Mouse (Mus musculus): ENCODE data around the gene Plscr2. TPM values are rescaled to one million over a fixed set of nuclear protein-coding genes. Genes with fewer than 3 reads are reported as not detected.

Gene Plscr2
- polyA plus RNA-seq, 1 experiment from 2014 or later = 2.8 TPM

DNA sequence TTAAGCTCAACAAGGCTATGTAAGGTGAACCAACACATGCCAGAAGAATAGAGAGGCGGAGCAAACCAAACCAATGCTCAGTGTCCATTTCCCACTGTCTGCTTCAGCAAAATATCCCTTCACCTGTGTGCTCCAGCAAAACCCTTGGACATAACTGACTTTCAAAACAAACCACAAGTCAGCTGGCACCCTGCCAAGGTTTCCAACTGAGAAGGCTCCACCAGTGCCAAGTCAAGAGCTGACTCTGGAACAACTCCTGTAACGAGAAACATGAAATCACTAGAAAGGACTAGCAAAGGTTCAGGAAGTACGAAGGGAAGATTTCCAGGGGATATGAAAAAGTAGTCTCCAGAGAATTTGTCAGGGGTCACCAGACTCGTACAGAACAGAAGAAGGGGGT, 4.5 kb upstream of the Plscr2 start:
- 51% methylated on average over 4 of the region's 4 CpGs for WGBS
- H3K9me3 ChIP-seq (ENCODE audit: control insufficient read depth) = no peaks in the 10 kb centered on the region
- H3K4me2 ChIP-seq (replicated peaks; ENCODE audit: low read depth) = no peak overlapping the region
- H3K27ac ChIP-seq (ENCODE audit: low read depth, low read length) = no peak overlapping the region
- TF ChIP-seq CTCF (IDR thresholded peaks at IDR 0.05; ENCODE audit: low read depth) = no peak
- ATAC-seq = no peak
- no peak overlapping the region for H3K4me3 ChIP-seq (ENCODE audit: low read depth, low read length)
- H3K36me3 ChIP-seq (ENCODE audit: control insufficient read depth, insufficient read depth) = peaks cover 22% of the 10 kb centered on the region
- no peaks in the 10 kb centered on the region for H3K27me3 ChIP-seq (replicated peaks; ENCODE audit: control insufficient read depth, insufficient read depth, low read length)
- H3K4me1 ChIP-seq (replicated peaks; ENCODE audit: control insufficient read depth, insufficient read depth, low read length) = peaks cover 4% of the 10 kb centered on the region; the same call in 1 of the 2 replicates
- no peak overlapping the region for H3K9ac ChIP-seq (ENCODE audit: low read depth, low read length)

DNA sequence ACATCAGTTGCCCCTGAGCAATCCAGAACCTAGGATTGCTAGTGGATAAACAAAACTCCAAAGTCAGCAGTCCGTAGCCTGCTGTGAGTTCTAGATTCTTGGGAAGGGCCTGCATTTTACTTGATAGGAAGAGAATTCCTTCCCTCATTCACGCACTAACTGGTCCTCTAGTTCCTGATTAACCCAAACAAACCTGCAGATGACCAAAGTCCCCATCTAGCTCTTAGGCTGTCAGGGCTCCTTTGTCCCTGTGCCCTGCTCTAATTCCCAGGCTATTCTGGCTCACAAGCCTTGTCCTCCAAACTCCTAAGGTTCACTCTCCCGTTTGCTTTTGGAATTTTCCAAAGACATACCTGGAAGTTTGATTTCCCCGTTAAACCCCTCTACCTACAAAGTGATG, 2.8 kb upstream of the Plscr2 start:
- Histone ChIP-seq H3K27me3 (replicated peaks; ENCODE audit: control insufficient read depth, insufficient read depth, low read length) (no peaks in the 10 kb centered on the region), H3K4me2 (replicated peaks; ENCODE audit: low read depth) (no peak overlapping the region), H3K27ac (ENCODE audit: low read depth, low read length) (no peak overlapping the region), H3K4me3 (ENCODE audit: low read depth, low read length) (no peak overlapping the region), H3K36me3 (ENCODE audit: control insufficient read depth, insufficient read depth) (peaks cover 18% of the 10 kb centered on the region), H3K9me3 (ENCODE audit: control insufficient read depth) (no peaks in the 10 kb centered on the region), H3K9ac (ENCODE audit: low read depth, low read length) (no peak overlapping the region), H3K4me1 (replicated peaks; ENCODE audit: control insufficient read depth, insufficient read depth, low read length) (peaks cover 4% of the 10 kb centered on the region; the same call in 1 of the 2 replicates)
- 62% methylated on average over 4 of the region's 4 CpGs for WGBS
- TF ChIP-seq CTCF (IDR thresholded peaks at IDR 0.05; ENCODE audit: low read depth) = no peak
- no peak for ATAC-seq

DNA sequence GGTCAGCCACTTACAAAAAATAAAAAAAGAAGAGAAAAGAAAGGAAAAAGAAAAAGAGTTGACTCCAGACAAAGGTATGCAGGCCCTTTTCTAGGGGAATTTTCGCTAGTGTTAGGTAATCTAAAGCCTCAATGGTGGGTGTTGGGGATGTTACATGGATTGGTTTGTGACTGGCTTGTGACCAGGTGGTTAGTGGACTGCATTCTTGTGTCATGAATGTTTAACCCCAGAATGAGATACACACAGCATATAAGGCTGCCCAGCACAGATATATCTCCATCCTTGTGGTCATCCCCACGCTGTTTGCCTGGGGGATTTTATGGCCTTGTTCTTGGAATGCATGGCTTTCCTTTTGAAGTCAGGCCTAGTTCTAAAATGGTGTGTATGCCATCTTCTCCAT, 2.1 kb upstream of the Plscr2 start:
- peaks cover 12% of the 10 kb centered on the region for H3K36me3 ChIP-seq (ENCODE audit: control insufficient read depth, insufficient read depth)
- 81% methylated on average over 2 of the region's 2 CpGs for WGBS
- H3K4me1 ChIP-seq (replicated peaks; ENCODE audit: control insufficient read depth, insufficient read depth, low read length) = peaks cover 4% of the 10 kb centered on the region; the same call in 1 of the 2 replicates
- no peak overlapping the region for H3K9ac ChIP-seq (ENCODE audit: low read depth, low read length)
- H3K4me3 ChIP-seq (ENCODE audit: low read depth, low read length) = no peak overlapping the region
- no peak overlapping the region for H3K4me2 ChIP-seq (replicated peaks; ENCODE audit: low read depth)
- H3K27me3 ChIP-seq (replicated peaks; ENCODE audit: control insufficient read depth, insufficient read depth, low read length) = no peaks in the 10 kb centered on the region
- ATAC-seq = no peak
- H3K9me3 ChIP-seq (ENCODE audit: control insufficient read depth) = no peaks in the 10 kb centered on the region
- TF ChIP-seq CTCF (IDR thresholded peaks at IDR 0.05; ENCODE audit: low read depth) = no peak
- no peak overlapping the region for H3K27ac ChIP-seq (ENCODE audit: low read depth, low read length)

DNA sequence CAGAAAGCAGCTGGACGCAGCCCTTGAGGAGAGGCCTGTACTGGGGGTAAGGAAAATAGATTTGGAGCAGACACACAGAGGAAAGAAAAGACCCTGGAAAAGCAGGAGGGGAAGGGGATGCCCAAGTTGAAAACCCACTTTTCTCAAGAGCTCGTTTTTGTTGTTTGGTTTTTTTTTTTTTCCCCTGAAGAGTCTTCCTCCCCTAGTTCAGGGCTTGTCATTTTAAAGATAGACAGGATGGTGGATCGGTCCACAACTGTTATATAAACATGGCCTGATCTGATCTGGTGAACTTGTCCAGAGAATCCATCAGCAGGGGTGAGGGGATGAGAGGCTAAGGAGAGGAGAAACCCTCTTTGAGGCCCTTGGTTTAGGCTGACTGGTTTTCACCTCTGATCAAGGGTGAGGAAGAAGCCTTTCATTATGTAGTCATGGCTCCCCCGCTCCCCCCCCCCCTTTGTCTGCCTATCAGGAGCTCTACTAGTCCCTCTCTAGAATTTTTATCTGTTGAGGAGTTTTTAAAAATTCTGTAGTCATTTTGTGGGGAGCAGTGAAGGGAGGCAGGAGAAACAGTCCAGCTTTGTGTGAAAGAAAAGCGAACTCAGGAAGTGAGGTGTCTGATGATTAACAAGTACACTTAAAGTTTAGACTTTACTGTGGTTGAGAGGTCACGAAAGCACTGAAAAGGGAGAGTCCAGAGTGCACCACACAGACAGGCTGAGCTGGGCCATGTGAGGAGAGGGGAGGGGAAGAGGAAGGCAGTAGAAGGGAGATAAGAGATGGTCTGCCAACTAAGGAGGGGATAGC, 1.2 kb upstream of the Plscr2 start:
- no peaks in the 10 kb centered on the region for H3K9me3 ChIP-seq (ENCODE audit: control insufficient read depth)
- no peak overlapping the region for H3K9ac ChIP-seq (ENCODE audit: low read depth, low read length)
- peaks cover 3% of the 10 kb centered on the region; the same call in 1 of the 2 replicates for H3K36me3 ChIP-seq (ENCODE audit: control insufficient read depth, insufficient read depth)
- WGBS = 48% methylated on average over 6 of the region's 6 CpGs
- H3K27me3 ChIP-seq (replicated peaks; ENCODE audit: control insufficient read depth, insufficient read depth, low read length) = no peaks in the 10 kb centered on the region
- no peak overlapping the region for H3K4me3 ChIP-seq (ENCODE audit: low read depth, low read length)
- H3K4me1 ChIP-seq (replicated peaks; ENCODE audit: control insufficient read depth, insufficient read depth, low read length) = peaks cover 4% of the 10 kb centered on the region; the same call in 1 of the 2 replicates
- H3K27ac ChIP-seq (ENCODE audit: low read depth, low read length) = no peak overlapping the region
- no peak overlapping the region for H3K4me2 ChIP-seq (replicated peaks; ENCODE audit: low read depth)
- peak; percentile 84 for ATAC-seq
- TF ChIP-seq CTCF (IDR thresholded peaks at IDR 0.05; ENCODE audit: low read depth) = no peak

DNA sequence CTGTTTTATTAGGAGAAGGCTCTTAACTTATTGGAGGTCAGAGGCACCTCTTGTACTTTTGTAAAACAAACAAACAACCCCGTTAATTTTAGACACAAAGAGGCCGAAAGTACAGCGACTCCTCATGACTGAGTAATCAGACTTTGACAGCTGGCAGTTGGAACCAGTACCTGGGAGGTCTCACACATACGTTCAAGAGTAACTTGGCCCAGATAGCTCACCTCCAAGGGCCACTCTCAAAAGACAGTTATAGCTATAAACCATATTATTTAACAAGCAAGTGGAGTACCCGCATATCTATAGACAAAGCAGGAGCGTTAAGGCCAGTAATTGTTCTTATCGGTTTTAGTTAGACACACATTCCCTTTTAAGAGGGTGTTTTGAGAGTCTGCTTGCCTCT, 958 bp downstream of the Plscr2 start:
- Histone ChIP-seq H3K4me1 (replicated peaks; ENCODE audit: control insufficient read depth, insufficient read depth, low read length) (peaks cover 4% of the 10 kb centered on the region; the same call in 1 of the 2 replicates), H3K4me3 (ENCODE audit: low read depth, low read length) (no peak overlapping the region), H3K27me3 (replicated peaks; ENCODE audit: control insufficient read depth, insufficient read depth, low read length) (no peaks in the 10 kb centered on the region), H3K27ac (ENCODE audit: low read depth, low read length) (no peak overlapping the region), H3K9me3 (ENCODE audit: control insufficient read depth) (no peaks in the 10 kb centered on the region), H3K36me3 (ENCODE audit: control insufficient read depth, insufficient read depth) (no peaks in the 10 kb centered on the region), H3K9ac (ENCODE audit: low read depth, low read length) (no peak overlapping the region), H3K4me2 (replicated peaks; ENCODE audit: low read depth) (no peak overlapping the region)
- WGBS = 58% methylated on average over 7 of the region's 7 CpGs
- no peak for ATAC-seq
- no peak for TF ChIP-seq CTCF (IDR thresholded peaks at IDR 0.05; ENCODE audit: low read depth)

DNA sequence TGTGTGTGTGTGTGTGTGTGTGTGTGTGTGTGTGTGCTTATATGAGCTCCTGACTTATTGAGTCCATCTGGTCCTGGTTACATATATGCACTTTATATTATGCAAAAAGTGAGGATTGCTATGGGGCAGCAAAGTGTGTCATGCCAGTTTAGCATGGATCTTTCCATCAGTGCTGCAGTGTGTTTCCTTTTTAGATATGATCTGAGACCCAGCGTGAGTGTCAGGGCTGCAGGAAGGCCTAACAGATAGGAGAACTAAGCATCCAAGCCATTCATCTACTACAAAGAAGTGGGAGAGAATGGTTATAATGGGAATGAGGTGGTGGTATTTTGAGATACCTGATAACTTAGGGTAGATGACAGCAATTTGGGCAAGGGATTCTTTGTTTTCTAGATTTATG, 4.6 kb downstream of the Plscr2 start:
- Histone ChIP-seq H3K9me3 (ENCODE audit: control insufficient read depth) (no peaks in the 10 kb centered on the region), H3K36me3 (ENCODE audit: control insufficient read depth, insufficient read depth) (no peaks in the 10 kb centered on the region), H3K27ac (ENCODE audit: low read depth, low read length) (no peak overlapping the region), H3K4me1 (replicated peaks; ENCODE audit: control insufficient read depth, insufficient read depth, low read length) (no peaks in the 10 kb centered on the region; the same call in 1 of the 2 replicates), H3K9ac (ENCODE audit: low read depth, low read length) (no peak overlapping the region), H3K4me2 (replicated peaks; ENCODE audit: low read depth) (no peak overlapping the region), H3K4me3 (ENCODE audit: low read depth, low read length) (no peak overlapping the region), H3K27me3 (replicated peaks; ENCODE audit: control insufficient read depth, insufficient read depth, low read length) (no peaks in the 10 kb centered on the region)
- ATAC-seq = no peak
- no peak for TF ChIP-seq CTCF (IDR thresholded peaks at IDR 0.05; ENCODE audit: low read depth)
- WGBS = 79% methylated on average over 1 of the region's 1 CpGs

Data from intestine, postnatal 0 days (tissue).